Mouse (Mus musculus) neural tube, postnatal 0 days (tissue): Measurements from ENCODE around the gene Egfem1. TPM values are rescaled to one million over a fixed set of nuclear protein-coding genes. Genes with fewer than 3 reads are reported as not detected.
A peak's percentile ranks its signal among the peaks of the same experiment; 100 is the strongest.

Source experiments
- microRNA counts: library from miRNA; unstranded; fragments of <30 nt; microRNA quantifications from one replicate; lab custom pipeline; 2015
- microRNA-seq: library from miRNA; unstranded; fragments of <30 nt; microRNA quantifications from one replicate; pipeline ENCODE4, GENCODE M21; 2016
- polyA plus RNA-seq: library from polyadenylated mRNA; unstranded; fragments of >200 nt; fragmentation: Nextera tagmentation; extraction: Ambion mirVana; gene quantifications from 2 replicates; pipeline ENCODE4 v1.2.1, GENCODE M21; 2015

Gene Egfem1
- polyA plus RNA-seq, result 4.0 and 4.8 TPM in 2 replicates

GRCm38 (mm10) chr3:29081952-29082295 lies at the start of gene Egfem1:
Gene Egfem1, plus strand, starts transcription at chr3:29082023.

MicroRNA genes within 50 kb of the gene (microRNA counts, 519-probe panel; counts per million panel counts)
- microRNA mmu-miR-551b (lab: Ali Mortazavi, UCI), result 3,008 counts per million, percentile 13 among the panel's probes with 10 or more counts

Small RNAs within 50 kb of the gene (microRNA-seq; reads per million reads assigned to microRNA genes)
- gene Mir21b (not detected), gene Mir551b (36.0 reads per million, percentile 33 among the genes with 10 or more reads in this experiment)

Other genes with a start within 250 kb of the Egfem1 start
- not detected in 2 replicates for gene Gm1527, start 189.4 kb upstream of the Egfem1 start, polyA plus RNA-seq